Mouse (Mus musculus): ENCODE results near the gene Hepacam.
A peak's percentile ranks its signal among the peaks of the same experiment; 100 is the strongest.

Hepacam gene

DNA sequence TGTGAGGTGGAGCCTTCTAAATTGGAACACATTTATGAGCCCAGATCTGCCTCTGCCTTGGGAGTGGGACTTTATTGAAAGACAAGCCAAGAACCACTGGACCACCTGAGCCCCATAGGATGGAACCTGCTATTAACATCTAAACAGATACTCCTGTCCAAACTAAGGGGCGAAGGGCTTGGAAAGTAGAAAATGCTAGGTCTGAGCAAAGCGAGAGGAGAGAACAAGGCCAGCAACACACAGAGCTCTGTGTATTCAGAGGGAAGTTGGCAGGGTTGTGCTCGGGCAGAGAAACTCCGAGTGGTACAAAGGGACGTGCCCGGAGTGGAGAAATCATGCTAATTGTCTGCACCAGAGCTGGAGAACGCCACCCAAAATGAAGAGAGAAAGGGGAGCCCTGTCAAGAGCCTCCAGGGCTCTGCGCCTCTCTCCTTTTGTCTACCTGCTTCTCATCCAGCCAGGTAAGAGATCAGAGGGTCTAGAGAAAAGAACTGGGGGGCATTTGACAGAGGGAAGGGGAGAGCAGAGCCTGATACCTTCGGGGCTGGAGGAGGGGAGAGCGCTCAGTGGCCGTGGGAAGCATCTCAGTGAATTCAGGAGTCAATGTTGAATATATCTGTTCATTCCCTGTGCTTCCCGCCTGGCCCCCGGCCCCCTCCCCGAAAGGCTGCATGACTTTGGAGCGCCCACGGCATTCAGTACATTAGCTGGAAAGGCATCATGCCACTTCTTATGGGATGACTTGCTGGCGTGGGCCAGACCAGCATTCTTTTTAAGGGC lies at the start of gene Hepacam:
TSS of gene Hepacam (plus strand) at position 51 of the 780 bp plus-strand sequence.
- DNase-seq: peak; percentile 82

DNA sequence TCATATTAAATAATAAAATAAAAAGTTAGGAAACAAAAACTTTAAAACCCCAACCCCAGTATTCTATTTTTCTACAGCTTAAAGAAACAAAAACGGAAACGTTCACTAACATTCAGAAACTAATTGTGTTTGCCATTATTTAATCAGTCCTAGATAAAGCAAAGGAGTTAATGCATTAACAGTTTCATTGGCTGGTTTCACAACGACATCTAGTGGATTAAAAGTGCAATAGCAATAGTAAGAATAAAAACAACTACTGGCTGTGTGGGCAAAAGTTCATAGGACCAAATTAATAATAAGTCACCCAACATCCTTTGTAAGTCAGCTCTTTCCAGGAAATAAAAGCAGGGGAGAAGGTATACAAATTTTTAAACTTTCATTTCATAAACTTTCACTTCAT lies 37.7 kb upstream of the Hepacam start:
- DNase-seq: no peak

DNA sequence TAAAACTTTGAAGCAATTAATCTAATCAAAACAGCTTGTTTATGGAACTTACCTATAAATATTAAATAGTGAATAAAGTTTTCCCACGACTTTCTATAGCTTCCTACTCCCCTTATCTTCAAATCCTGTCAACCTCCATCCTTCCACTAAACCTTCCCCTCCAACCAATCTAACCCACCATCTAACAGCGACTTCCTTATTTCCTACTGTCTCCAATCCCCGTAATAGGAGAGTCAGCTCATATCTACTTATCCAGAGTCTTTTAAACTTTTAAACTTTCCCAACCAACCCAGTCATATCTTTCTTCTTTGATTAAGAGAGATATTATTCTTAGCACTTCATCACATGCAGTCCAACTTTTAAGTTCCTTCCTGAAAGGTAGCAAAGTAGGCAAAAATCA lies 21.7 kb upstream of the Hepacam start:
- DNase-seq: no peak

DNA sequence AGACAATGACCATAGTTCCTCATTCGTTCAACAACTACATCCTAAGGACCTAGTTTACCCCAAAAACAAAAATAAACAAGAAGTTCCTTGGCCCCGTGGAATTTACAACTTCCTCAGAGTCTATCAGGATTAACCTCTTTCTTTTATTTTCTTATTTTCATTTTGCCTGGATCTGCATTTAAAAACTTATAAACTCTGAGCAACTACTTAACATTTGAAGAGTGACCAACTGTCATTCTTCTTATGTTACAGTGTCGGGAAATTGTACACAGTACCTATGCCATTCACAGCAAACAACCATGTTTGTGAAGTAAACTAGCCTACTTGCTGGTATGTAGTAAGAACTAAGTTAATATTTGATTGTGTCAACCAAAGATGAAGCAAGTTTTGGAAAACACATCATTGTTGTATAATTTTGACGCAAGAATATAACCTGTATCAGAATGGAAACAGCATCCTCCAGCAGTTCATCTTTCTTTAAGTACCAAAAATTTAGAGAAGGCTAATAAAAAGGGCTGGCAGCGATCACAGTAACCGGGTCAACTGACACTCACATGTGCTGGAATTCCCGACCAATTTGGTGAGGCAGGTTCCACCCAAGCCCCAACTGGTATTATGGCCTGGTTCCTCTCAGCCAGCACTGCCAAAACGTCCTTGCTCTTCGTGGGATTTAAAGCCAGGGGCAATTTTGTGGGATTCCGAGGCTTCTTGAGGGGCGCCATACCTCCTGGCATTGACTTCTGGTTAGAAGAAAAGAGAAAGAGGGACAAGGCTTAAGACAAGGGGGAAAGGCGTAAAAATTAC lies 19.8 kb upstream of the Hepacam start:
- DNase-seq: peak; percentile 87

DNA sequence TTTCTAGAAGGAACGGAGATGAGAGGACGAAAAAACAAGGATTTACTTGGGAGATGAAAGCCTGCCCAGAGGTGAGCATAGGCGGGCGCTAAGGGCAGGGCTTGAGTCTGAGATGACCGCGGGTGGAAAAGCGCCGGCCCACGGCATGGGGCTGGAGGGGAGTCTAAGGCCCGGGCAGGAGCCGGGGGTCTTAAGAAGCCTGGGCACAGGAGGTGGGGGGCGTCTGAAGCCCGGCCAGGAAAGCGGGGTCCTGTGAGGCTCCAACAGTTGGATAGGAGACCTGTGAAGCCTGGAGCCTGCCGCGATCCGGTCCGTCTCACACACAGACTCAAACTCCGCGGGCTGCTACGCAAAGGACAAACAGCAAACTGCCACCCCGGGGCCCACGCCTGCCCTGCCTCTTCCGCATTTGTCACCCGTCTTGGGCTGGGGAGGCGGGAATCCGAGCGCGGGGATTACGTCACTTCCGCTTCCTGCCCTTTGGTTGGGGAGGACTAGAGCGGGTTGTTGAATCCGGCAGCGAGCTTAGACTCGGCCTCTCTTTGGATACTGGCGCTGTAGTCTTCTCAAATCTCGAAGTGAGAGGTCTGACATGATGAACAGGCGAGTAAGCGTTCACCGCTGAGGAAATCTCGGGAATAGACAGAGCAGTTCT lies 19.0 kb upstream of the Hepacam start, which contains the start of gene Ccdc15:
TSS of gene Ccdc15 (minus strand) at position 445 of the 655 bp plus-strand sequence.
- DNase-seq: peak; percentile 100

DNA sequence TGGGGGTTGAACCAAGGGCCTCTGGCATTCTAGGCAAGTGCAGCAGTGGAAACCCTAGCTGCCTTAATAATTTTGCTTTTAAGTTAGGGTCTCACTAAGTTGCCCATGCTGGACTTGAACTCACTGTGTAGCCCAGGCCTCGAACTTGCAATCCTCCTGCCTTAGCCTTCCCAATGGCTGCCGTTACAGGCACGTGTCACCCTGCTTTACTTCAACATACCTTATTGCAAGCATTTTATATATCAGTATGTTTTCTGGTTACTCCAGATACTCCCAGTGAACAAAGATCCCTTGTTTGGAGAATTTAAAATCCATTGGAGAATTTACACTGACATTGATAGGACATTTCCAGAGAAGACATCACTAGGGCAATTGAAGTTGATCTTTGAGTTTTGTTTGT lies 18.1 kb upstream of the Hepacam start:
- DNase-seq: no peak

DNA sequence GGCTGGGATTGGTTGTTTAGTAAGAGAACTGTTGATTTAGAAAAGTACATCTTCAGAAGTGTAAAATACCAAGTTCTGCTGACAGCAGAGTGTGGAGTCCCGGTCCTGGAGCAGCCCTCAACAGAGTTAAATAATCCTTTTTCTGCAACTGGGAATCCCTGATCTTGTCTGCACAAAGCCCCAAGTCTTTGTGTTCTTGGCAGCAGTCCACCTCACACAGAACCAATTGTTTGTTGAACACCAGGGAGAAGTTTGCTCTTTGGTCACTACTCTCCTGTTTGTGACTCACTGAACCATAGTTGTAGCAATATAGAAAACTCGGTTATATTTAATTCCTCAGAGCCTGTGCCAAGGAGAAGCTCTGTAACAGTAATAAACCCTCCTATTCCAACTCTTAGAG lies 15.9 kb upstream of the Hepacam start:
- peak; percentile 56 for DNase-seq

DNA sequence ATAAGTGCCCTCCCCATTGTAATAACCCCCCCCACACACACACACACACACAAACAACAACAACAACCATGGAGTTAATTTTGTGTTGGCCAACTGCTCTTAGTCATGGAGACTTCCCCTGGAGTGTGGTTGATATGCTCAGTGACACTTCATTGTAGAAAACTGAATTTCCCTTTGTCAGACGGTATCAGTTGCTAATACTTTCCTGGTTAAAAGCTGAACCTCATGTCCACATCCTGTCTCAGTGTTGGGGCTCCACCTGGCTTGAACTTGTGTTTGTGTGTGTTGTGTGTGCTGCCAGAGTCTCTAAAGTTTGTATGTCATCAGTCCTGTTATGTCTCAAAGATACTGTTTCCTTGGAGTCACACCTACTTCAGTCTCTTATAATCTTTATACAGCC lies 12.7 kb upstream of the Hepacam start:
- DNase-seq: no peak

DNA sequence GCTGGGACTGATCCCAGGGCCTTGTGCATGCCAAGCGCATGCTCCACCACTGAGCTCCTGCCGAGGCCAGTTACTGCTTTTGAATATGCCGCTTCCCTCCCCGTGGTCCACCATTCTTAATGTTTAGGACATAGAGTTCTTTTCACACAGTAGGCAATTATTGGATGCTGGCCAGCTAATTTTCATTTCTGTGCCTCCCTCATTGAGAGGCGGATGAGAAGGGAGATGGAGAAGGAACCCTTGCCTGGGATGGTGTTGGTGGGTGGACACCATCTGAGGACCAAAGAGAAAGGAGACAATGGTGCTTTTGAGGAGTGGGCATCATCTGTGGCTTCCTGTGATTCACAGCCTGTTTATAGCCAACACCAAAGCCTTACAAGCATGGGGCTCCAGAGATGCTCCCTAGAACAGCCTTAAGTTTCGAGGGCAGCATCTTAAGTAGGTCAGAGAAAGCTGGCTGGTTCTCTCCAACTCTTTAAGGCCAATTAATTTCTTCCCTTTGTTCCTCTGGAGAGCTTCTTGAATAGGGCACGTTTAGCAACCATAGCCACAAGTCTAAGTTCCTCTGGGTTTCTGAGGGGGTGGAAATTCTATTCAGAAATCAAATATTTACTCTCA lies 8.3 kb upstream of the Hepacam start:
- DNase-seq: peak; percentile 82

DNA sequence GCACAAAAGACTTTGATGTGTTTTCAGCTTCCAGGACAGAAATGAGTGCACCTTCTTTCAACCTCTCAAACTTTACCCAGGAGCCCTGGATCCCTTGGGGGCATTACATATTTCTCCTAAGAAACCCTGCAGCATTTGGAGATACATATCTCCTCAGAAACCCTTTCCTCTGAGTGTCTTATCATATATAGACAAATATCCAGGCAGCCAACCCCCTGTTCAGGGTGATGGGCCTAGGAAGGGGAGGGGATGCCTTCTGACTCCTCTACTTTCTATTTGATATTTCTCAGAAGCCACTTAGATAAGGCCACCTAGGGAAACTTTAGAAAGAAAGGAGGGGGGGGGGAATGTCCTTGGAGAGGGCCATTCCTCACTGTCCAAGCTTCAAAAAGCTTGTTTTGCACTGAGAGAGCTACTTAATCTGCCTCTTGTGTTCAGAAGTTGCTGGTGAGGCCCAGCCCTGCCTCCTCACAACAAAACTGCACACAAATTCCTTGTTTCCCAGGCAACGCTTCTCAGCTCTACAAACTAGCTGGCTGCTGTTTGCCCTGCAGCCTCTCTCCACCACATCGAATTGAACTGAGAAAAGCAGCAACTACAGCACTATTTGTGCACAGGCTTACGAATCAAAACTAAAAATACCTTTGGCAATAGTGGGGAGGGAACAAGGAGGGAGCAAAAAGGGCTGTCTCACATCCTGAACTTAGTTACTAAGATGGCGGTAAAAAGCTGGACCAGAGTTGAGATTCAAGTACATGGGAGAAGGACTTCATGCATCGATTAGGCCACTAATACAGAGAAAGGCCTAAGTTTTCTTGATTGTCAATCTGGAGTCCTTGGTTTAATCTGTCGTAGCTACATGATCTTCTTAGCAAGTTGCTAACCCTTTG lies 7.6 kb upstream of the Hepacam start:
- peak; percentile 59 for DNase-seq

DNA sequence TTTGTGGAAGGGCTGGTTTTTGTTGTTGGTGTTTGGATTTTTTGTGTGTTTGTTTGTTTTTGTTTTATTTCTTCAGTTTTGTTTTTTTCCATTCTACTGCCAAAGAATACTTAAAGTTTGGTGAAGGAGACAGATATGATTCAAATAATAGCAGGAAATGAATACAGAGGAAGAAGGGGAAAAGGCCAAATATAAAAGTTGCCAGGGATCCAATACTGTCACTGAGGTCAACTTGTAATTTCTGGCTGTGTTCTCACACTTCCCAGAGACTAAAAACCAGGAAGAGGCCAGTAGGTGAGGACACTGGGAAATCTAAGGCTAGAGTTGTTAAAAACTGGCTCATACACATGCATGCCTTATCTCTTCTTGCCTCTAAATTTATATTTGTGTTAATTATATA lies 5.1 kb upstream of the Hepacam start:
- peak; percentile 16 for DNase-seq

DNA sequence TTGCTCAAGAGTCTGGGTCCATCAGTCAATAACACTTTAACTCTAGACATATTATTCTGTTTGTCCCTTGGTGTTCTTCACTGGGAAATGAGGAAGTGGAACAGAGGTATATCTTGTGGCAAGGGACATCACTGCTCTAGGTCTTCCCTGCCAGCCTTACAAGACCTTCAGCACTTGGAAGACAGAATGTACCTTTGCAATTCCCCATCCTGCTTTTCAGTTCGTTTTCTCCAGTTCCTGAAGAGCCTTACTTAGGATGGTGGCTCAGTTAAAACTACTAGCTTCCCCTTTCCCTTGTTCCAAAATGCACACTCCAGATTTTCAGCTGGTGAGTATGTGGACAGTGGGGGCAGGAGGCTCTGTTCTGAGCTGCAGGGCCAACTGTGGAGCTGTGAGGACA lies 4.3 kb upstream of the Hepacam start:
- peak; percentile 63 for DNase-seq

DNA sequence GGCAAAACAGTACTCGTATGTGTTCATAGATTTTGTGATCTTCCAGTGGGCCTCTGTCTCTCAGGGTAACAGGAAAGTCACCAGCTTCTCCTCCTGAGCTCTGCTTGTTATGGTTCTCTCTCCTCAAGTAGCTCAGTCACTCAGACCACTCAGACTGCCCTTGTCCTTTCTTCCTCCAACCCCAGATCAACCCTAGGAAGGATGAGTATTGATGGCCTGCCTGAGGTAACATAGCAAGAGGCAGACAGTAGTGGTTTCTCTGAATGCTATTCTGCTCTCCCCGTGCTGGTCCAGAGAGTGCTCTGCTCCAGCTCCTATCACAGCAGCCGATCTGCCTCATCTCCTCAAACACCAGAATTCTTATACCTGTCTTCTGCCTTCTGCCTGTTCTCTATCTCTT lies 3.6 kb upstream of the Hepacam start:
- peak; percentile 79 for DNase-seq

DNA sequence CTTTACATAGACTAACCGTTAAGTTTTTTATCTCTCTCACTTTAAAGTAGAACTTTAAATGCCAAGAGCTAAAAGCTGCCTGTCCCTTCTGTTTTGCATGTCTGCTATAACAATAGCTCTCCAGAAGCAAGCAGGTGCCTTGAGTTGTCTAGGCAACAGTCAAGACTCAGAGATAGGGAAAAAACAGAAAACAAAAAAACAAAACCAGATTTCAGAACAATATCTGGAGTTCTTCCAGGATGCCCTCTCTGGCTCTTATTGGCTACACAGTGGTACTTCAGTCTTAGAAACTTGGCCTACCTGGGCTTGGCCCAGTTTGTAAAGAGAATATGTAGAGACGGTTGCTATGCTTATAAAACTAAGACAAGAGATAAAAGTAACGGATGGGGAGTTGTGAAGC lies 2.8 kb upstream of the Hepacam start:
- peak; percentile 56 for DNase-seq

DNA sequence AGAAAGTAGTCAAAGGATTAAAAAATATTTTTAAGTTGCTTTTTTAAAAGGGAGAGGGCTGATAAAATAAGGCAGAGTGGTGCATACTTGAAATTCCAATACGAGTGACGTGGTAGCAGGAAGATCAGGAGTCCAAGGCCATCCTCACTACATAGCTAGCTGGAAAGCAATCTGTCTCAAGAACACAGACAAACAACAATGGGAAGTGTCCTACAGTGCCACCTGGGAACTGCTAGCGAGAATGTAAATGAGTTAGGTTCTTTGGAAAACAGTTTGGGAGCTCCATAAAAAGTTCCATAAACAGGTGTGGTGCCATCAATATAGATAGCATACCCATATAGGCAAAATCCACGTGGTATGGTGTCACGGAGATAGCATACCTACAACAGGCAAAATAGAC lies 1.4 kb upstream of the Hepacam start:
- DNase-seq: peak; percentile 81

DNA sequence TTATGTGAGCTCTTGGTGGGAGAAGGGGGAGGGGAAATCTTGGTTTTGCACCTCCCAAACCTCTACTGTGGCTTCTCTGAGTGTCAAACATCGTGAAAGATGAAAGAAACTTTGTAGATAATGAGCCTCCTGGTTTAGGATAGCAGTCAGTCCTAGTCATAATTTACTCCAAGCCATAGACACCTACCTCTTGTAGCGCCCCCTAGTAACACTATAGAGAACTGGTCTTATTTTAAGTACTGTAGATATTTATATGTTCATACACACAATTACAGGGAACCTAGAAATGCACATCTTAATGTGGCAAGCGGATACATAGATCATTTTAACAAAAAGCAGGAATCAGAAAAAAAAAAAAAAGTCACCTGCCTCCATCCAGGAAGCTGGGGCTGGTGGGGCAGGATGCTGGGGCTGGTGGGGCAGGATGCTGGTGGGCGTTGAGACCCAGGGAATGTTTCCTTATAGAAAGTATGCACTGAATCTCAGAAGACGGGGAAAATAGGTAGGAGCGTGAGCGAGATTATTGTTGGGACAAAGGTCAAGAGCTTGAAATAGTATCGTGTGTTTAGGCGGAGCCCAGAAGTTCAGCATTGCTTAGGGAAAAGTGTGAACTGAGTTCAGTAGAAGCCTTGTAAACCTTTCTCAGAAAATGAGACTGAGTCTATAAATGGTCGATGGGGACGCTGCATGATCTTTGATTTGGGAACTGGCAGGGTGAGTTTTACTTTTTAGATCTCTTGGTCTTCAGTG lies 1.1 kb downstream of the Hepacam start:
- DNase-seq: peak; percentile 79

DNA sequence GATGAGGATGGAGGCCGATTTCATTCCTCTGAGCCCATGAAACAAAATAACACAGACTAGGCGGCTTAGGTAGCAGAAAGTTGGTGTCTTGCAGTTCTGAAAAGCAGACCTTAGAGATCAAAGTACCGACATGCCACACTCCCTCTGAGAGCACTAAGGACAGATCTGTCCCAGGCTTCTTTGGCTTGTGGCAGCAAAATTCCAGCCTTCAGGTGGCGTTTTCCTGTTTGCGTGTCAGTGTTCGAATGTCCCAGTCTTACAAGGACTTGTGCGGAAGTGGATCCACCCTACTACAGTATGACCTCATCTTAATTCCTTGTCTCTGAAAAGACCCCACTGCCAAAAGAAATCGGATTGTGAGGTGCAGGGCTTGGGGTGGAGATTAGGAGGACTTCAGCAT lies 1.7 kb downstream of the Hepacam start:
- DNase-seq: peak; percentile 98

DNA sequence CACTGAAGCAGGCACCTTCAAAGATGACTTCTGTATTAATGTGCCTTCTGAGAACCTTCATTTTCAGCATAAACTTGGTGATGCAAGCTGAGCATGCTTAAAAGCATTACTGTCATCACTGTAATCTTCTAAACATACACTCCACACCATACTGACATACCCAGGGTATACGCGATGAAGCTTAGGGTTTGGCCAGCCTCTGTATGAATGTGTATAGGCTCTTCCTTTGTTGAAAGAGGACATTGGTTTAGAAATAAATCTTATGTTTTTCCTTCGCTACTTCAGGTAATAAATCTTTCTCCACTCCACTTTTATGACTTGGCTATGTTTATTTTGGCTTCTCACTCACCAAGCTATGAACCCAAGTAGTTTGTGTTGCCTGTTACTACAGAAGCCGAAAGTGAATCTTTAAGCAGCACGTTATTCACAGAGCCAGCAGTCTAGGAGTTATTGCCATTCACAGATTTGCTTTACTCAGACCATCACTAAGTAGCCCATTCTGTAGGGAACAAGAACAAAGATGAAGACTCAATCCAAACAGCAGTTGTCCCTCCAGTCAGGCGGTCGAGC lies 4.2 kb downstream of the Hepacam start:
- DNase-seq: peak; percentile 21

DNA sequence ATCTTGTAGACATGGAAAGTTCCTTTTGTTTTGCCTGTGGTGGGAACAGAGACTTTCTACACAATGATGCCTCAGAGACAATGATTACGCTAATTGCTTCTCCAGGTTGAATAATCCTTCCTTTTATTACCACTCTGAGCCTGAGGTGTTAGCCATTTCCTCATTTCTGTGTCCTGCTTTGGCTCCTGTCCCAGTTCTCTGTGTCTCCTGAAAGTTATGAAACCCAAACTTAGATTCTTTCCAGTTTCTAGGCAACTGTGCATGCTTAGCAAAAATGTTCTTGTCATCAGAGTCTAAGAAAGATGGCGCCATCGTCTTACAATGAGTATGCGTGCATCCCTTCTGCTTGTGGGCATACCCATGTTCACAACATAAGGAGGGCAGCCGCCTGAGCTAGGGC lies 8.6 kb downstream of the Hepacam start:
- DNase-seq: peak; percentile 96

DNA sequence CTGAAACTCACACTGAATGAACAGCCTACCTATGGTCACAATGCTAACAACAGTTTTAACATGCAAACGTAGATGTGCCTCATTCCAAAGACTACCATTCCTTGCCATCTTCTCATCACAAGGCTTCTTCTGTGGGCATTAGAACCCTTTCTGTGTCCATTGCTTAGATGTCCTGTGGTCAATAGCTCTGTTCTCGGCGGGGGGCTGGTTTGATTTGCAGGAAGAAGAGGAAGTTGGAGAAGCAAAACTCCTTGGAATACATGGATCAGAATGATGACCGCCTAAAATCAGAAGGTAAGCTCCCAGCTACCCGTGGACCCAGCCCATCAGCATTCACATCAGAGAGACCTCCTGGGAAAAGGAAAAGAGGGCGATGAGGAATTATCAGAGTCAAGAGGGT lies 16.0 kb downstream of the Hepacam start:
- DNase-seq: peak; percentile 81

Measured in heart, adult 11 months (tissue).